ENCODE assay signal across 8 mouse cellular contexts in the genomic region with DNA sequence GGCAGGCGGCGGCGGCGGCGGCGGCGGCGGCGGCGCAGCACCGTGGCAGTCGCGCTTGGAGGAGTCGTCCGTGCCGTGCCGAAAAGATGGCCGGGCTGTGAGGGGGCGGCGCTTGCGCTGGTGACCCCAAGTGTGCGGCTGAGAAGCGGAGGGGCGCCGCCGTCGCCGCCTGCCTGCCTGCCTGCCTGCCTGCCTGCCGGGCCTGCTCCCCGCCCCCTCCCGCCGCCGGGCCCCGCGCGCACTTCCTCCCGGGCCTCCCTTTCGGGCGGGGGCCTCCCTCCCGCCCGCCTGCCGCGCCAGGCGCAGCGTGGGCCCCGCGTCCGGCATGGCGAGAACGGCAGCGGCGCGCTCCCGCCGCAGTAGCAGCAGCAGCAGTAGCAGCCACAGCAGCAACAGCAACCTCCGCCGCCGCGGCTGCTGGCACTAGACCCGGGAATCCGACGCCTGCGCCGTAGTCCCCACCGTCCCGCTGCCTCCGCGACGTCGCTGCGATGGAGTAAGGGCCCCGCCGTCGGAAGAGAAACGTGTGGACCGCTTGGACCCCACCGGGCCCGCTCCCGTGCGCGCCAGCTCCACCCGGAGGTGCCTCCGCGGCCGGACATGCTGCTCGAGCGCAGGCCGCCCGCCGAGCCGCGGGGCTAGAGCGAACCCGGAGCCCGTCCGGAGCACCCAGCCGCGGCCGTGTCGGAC. TPM values are rescaled to one million over a fixed set of nuclear protein-coding genes. Genes with fewer than 3 reads are reported as not detected.
DNase-seq lines count a peak whose midpoint lies in the region; ATAC-seq lines count a peak whose summit lies in the region.

No protein-coding gene starts in this region.

- peak; percentile 76 for ATAC-seq in embryonic facial prominence, embryonic 13.5 days (ENCODE audit: insufficient number of reproducible peaks, insufficient read depth, low FRiP score, low TSS enrichment, low read depth)

- no peaks in the 10 kb centered on the region for H3K27me3 ChIP-seq in embryonic facial prominence, embryonic 13.5 days

- no peaks in the 10 kb centered on the region for H3K36me3 ChIP-seq in embryonic facial prominence, embryonic 13.5 days

- H3K9me3 ChIP-seq in embryonic facial prominence, embryonic 13.5 days: no peaks in the 10 kb centered on the region

- peak overlapping the region; percentile 95 for H3K4me3 ChIP-seq in embryonic facial prominence, embryonic 13.5 days

- under 1% methylated on average over 82 of the region's 100 CpGs for WGBS in embryonic facial prominence, embryonic 13.5 days

- H3K27ac ChIP-seq in embryonic facial prominence, embryonic 13.5 days: peak overlapping the region; percentile 100

- peaks cover 22% of the 10 kb centered on the region for H3K4me1 ChIP-seq in embryonic facial prominence, embryonic 13.5 days

- H3K4me2 ChIP-seq in embryonic facial prominence, embryonic 13.5 days: peak overlapping the region; percentile 85

- DNase-seq in layer of hippocampus, adult 11-12 months (ENCODE audit: low spot score): peak; percentile 84
- DNase-seq in layer of hippocampus, adult 9-10 months (ENCODE audit: low spot score): no peak
- DNase-seq in heart, adult 8-10 months (ENCODE audit: low spot score): peak; percentile 75
- DNase-seq in kidney, adult 9 months: peak; percentile 85
- peak; percentile 90 for DNase-seq in liver
- peak; percentile 54 to 77 for DNase-seq in monocyte, adult 2 months (ENCODE audit: low read depth in 1 of 2, low spot score in 2 of 2)
- DNase-seq in spleen, postnatal 14 days (ENCODE audit: low spot score in 2 of 2): peak; percentile 76 to 82

- peak overlapping the region; percentile 99 for H3K9ac ChIP-seq in embryonic facial prominence, embryonic 13.5 days

RNA-seq across cellular contexts. Expression of gene Msl2, which starts 0.6 kb away (rescaled TPM):
- polyA plus RNA-seq in embryonic facial prominence, embryonic 13.5 days (2015; fragmentation: Nextera tagmentation; extraction: Ambion mirVana): 6.3 and 6.4 TPM in 2 replicates
- total RNA-seq in heart, adult 8-10 months (2022): 10 to 100 TPM; 30.6 to 35.1 (median 34.1) TPM

RNA-seq across cellular contexts. Expression of gene Pccb, which starts 39.8 kb away (rescaled TPM):
- polyA plus RNA-seq in embryonic facial prominence, embryonic 13.5 days (2015; fragmentation: Nextera tagmentation; extraction: Ambion mirVana): 23.7 TPM in 2 replicates
- total RNA-seq in heart, adult 8-10 months (2022): 100 to 1,000 TPM; 105 to 121 (median 110) TPM
